Mouse (Mus musculus) cerebellum, adult 2 months (tissue): ENCODE measurements around the gene Serpinb7. TPM values are rescaled to one million over a fixed set of nuclear protein-coding genes. Genes with fewer than 3 reads are reported as not detected.

Source experiments
- DNase-seq, 2 experiments: peaks; one replicate each; pipeline ENCODE4 v3.0.0; 2021
- H3K27ac ChIP-seq: fragments of 200-500 bp; 2 replicates; pipeline ENCODE4 v1.5.1; 2012; ENCODE audit warnings: low read length, control low read depth, inconsistent platforms; ENCODE audit not compliant: insufficient read depth
- H3K27me3 ChIP-seq: fragments of 200-500 bp; 2 replicates; pipeline ENCODE4 v1.6.1; 2012; ENCODE audit warnings: inconsistent platforms, mild to moderate bottlenecking, low read length, moderate library complexity; ENCODE audit not compliant: control insufficient read depth, insufficient read depth
- H3K4me1 ChIP-seq: fragments of 200-500 bp; 2 replicates; pipeline ENCODE4 v1.6.1; 2011; ENCODE audit warnings: low read length; ENCODE audit not compliant: control insufficient read depth, insufficient read depth
- H3K4me3 ChIP-seq: fragments of 200-500 bp; replicated peaks from 2 replicates; pipeline ENCODE3; 2011; ENCODE audit warnings: mild to moderate bottlenecking, low read depth, low read length, control low read depth; ENCODE audit not compliant: insufficient read depth
- CTCF ChIP-seq: fragments of 200-500 bp; IDR thresholded peaks from 2 replicates; pipeline ENCODE4 v1.5.1; 2011; ENCODE audit warnings: low read depth, mild to moderate bottlenecking, control low read depth, low read length, moderate library complexity, borderline replicate concordance; ENCODE audit not compliant: insufficient read depth
- POLR2A ChIP-seq: fragments of 200-500 bp; IDR thresholded peaks from 2 replicates; pipeline ENCODE4 v1.6.1; 2011; ENCODE audit warnings: low read length, control low read depth, borderline replicate concordance; ENCODE audit not compliant: insufficient read depth
- WGBS: fragments of 180-500 bp; shearing (Covaris S2); methylation state at CpG from one replicate; pipeline ENCODE4 v1.1.7; 2018; 5-methylcytosine and 5-hydroxymethylcytosine counted together
- polyA plus RNA-seq: library from polyadenylated mRNA; depleted of rRNA; stranded (reverse); fragments of >200 nt; gene quantifications from 2 replicates; pipeline ENCODE4 v1.2.3, GENCODE M21; 2012; rRNA removed

Serpinb7 gene
- polyA plus RNA-seq, result 0.06 TPM in 1 of 2 replicates, not detected in the other

DNA sequence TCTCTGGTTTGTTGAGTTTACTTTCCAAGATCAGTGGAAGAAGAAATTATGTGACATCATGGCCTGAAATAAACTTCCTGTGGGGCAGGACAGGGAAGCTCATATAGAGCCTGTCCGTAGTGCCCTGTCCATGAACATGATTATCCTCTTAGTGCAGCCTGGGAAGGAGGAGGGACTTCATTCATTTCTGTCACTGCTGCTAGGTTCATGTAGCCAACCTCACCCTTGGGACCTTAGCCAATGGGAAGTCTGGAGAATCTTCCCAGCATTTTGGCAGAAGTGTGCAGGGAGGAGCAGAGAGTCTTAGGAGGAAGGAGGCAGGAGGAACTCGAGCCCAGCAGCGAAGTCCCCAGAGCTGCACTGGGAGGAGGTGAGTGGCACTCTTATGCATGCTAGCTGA is at the start of gene Serpinb7:
TSS of gene Serpinb7 (plus strand) at position 301 of the 400 bp plus-strand sequence.
- 47% methylated on average over 3 of the region's 3 CpGs for WGBS

DNA sequence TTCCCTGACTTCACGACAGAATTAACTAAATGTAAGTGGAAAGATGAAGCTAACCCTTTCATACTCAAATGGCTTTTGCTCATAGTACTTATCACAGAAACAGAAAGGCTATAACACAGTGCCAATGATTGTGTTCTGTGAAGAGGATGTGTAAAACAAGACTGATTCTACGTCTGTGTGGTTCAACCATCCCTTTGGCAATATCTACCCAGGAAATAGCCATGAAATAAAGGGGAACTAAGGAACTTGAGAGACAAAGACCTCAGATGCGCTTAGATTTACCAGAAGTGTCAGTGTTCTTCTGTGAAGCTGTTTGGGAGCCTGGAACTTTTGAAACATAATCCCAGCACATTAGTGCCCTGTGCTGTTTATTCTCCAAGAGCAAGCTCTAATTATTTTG is 49.1 kb upstream of the Serpinb7 start:
- TF ChIP-seq POLR2A (no peak), CTCF (no peak)
- Histone ChIP-seq H3K27me3 (no peaks in the 10 kb centered on the region), H3K27ac (no peak overlapping the region), H3K4me1 (peaks cover 2% of the 10 kb centered on the region; the same call in 1 of the 2 replicates), H3K4me3 (no peak overlapping the region)
- WGBS, result 38% methylated on average over 3 of the region's 3 CpGs
- no peak for DNase-seq

More for the DNA sequence above, at the start of gene Serpinb7:
- DNase-seq, result no peak
- Histone ChIP-seq H3K4me3 (no peak within 1 kb of the TSS), H3K4me1 (no peaks in the 10 kb centered on the region), H3K27ac (no peak within 1 kb of the TSS), H3K27me3 (no peaks in the 10 kb centered on the region)
- TF ChIP-seq CTCF (no peak), POLR2A (no peak)

DNA sequence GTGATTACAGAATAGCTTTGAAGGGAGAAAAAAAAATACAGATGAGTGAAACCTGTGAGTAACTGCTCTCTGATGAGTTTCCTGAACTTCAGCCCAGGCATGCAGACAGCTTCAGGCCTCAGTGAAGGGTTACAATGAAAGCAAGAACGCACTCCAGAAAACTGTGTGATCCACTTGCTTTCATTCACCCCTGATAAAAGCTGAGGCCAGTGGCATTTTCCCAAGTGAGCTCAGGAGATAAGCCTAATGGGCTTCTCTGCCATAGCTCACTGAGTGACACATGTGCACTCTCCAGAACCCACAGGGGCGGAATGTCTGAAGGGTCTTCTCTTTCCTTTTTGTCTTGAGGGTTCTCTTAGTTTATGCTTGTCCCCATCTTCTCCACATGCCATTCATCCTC is 48.3 kb upstream of the Serpinb7 start:
- Histone ChIP-seq H3K27me3 (no peaks in the 10 kb centered on the region), H3K4me3 (no peak overlapping the region), H3K27ac (no peak overlapping the region), H3K4me1 (peaks cover 2% of the 10 kb centered on the region; the same call in 1 of the 2 replicates)
- DNase-seq, result no peak
- 84% methylated on average over 2 of the region's 2 CpGs for WGBS
- TF ChIP-seq CTCF, result no peak
- TF ChIP-seq POLR2A, result no peak

DNA sequence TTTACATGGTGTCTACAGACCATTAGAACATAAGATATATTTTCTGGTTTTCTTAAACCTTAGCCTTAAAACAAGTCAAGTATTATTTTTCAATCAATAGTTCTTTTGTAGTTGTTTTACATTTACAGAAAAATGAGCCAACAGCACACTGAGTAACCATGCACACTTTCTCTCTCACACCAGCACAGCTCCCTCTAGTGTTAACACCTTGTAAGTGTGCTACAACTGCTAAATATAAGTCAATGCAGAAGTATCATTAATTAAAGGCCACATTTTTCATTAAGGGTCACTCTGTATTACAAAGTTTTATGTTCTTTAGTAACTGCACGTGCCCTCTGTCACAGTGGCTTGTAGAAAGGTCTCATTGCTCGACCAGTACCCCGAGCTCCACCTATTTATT is 46.4 kb upstream of the Serpinb7 start:
- WGBS, result 53% methylated on average over 3 of the region's 3 CpGs
- peaks cover 2% of the 10 kb centered on the region; the same call in 1 of the 2 replicates for H3K4me1 ChIP-seq
- TF ChIP-seq CTCF, result no peak
- TF ChIP-seq POLR2A, result no peak
- no peak for DNase-seq
- no peak overlapping the region for H3K27ac ChIP-seq
- H3K4me3 ChIP-seq, result no peak overlapping the region
- no peaks in the 10 kb centered on the region for H3K27me3 ChIP-seq

DNA sequence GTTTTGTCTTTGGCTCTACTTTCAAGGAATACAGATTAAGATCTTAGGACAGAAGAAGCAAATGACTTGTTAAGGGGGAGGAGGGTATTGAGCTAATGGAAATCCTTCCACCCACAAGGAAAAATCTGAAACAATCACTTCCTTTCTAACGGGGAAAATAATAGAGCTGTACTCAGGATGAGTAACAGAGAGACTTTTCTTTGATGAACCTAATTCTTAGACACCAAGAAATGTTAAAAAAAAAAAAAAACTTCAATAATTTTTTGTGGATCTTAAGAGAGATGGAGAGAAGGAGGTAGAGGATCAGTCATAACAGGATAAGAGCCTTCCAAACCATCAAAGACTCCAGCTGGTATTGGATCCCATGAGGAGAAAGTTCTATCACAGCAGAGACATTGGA is 38.6 kb upstream of the Serpinb7 start, which contains the start of gene Serpinb11:
TSS of gene Serpinb11 (plus strand) at position 301 of the 400 bp plus-strand sequence.
- 68% methylated on average over 1 of the region's 1 CpGs for WGBS

DNA sequence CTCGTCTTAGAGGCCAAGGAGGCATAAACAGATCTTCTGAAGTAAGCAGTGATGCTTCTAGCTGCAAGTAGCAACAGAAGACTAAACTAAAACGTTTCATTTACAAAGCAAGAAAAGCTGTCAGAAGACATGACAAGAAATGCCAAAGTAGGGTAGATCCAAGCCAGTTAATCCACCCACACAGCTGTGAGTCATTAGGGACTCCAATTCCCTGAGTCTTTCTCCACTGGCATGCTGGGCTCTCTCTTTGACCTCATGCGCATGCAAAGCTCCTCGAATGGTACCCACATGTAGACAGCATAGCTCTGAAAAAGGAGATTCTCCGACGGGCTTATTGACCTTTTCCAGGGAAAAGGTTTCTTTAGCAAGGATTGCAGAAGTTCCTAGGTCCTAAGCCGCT is 33.5 kb upstream of the Serpinb7 start:
- H3K4me1 ChIP-seq, result no peaks in the 10 kb centered on the region
- WGBS, result 70% methylated on average over 7 of the region's 7 CpGs
- DNase-seq, result no peak
- no peaks in the 10 kb centered on the region for H3K27me3 ChIP-seq
- no peak overlapping the region for H3K4me3 ChIP-seq
- TF ChIP-seq CTCF, result no peak
- no peak for TF ChIP-seq POLR2A
- H3K27ac ChIP-seq, result no peak overlapping the region

More for the DNA sequence above, 38.6 kb upstream of the Serpinb7 start, which contains the start of gene Serpinb11:
- Histone ChIP-seq H3K27me3 (no peaks in the 10 kb centered on the region), H3K4me1 (no peaks in the 10 kb centered on the region), H3K27ac (no peak within 1 kb of the TSS), H3K4me3 (no peak within 1 kb of the TSS)
- no peak for DNase-seq
- no peak for TF ChIP-seq POLR2A
- no peak for TF ChIP-seq CTCF

DNA sequence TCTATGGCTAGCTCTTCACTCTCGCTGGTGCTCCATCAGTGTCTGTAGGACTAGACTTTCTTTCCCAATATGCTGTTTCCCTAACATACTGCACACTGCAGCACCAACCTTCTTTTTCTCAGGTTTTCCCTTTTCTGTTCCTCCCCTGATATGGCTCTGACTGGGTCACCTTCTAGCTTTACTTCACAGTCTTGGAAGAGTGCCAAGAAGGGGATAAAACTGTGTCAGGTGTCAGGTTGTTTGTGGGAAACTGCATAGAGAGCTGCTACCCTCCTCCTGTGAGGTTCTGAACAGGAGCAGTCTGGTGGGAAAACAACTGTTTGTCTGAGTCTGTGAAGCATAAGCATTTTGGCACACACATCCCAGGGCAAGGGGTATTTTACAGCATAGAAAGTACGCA is 30.5 kb upstream of the Serpinb7 start:
- Histone ChIP-seq H3K27ac (no peak overlapping the region), H3K4me1 (no peaks in the 10 kb centered on the region), H3K4me3 (no peak overlapping the region), H3K27me3 (no peaks in the 10 kb centered on the region)
- TF ChIP-seq CTCF (no peak), POLR2A (no peak)
- no peak for DNase-seq
- 43% methylated on average over 2 of the region's 2 CpGs for WGBS

GRCm38 (mm10) chr1:107376952-107377351 is 22.5 kb upstream of the Serpinb7 start:
- H3K4me3 ChIP-seq, result no peak overlapping the region
- H3K4me1 ChIP-seq, result no peaks in the 10 kb centered on the region
- WGBS, result 77% methylated on average over 4 of the region's 4 CpGs
- H3K27ac ChIP-seq, result no peak overlapping the region
- no peaks in the 10 kb centered on the region for H3K27me3 ChIP-seq
- DNase-seq, result no peak
- TF ChIP-seq POLR2A (no peak), CTCF (no peak)
